Mouse (Mus musculus) G1E (cell line): ENCODE measurements around the gene Jam3.

Experiments
- CTCF ChIP-seq: IDR thresholded peaks from 2 replicates; pipeline ENCODE4 v1.5.1; 2012; ENCODE audit warnings: low read depth, low read length, inconsistent platforms, mixed read lengths
- GATA1 ChIP-seq: IDR thresholded peaks from 2 replicates; pipeline ENCODE4 v1.6.1; 2012; ENCODE audit warnings: borderline replicate concordance, low read length, inconsistent platforms, mixed read lengths
- POLR2AphosphoS5 ChIP-seq: IDR thresholded peaks from 2 replicates; pipeline ENCODE4 v1.6.1; 2012; ENCODE audit warnings: low read depth, low read length, inconsistent platforms; ENCODE audit not compliant: insufficient replicate concordance
- TAL1 ChIP-seq: conservative IDR thresholded peaks from 2 replicates; pipeline ENCODE4 v1.6.1; 2012; ENCODE audit warnings: low read depth, low read length, inconsistent platforms, mixed read lengths

DNA sequence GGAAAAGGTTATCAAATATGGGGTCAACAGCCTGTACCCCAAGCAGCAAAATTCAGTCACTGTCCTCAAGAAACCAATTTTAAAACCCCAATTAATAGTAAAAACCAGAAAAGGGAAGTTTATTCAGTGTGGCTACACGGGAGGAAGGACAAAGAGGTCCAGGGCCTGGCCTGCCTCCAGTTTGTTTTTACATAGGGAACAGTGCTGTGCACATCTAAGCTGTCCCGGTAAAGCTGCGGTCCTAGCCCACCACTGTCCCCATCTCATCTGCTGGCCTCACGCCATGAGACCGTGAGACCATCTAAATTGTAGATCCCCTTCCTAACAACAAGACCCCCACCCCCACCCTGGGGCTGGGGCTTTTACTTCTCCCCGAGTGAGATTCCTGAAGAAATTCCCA, 29.8 kb downstream of the Jam3 start:
- TF ChIP-seq CTCF (no peak), POLR2AphosphoS5 (no peak), GATA1 (no peak), TAL1 (no peak)
